Mouse (Mus musculus) layer of hippocampus, postnatal 14 days (tissue): ENCODE measurements around the gene Clec2d. TPM values are rescaled to one million over a fixed set of nuclear protein-coding genes. Genes with fewer than 3 reads are reported as not detected.
"Not testable (repeated sequence)": the region's sequence is repeated elsewhere in the genome, so short reads cannot be mapped to it uniquely, and the experiment has no call there.

ENCODE experiments used
- DNase-seq, 2 experiments: peaks; one replicate each; pipeline ENCODE4 v3.0.0; 2021 to 2022; ENCODE audit warnings: low spot score in 2 of 2, mixed read lengths in 1 of 2
- long read RNA-seq, 2 experiments: library from polyadenylated mRNA; stranded (forward); transcript quantifications; one replicate each; pipeline ENCODE4 v2.0.0; 2021
- total RNA-seq, 2 experiments: library from RNA; stranded (reverse); gene quantifications; 2 replicates each; pipeline ENCODE4 v1.2.3; 2021

Gene Clec2d
- 1 to 10 TPM; 6.9 to 7.6 TPM for total RNA-seq
- long read RNA-seq, experiment 1 = 0 reads
- long read RNA-seq, experiment 2 = 0 reads

DNA sequence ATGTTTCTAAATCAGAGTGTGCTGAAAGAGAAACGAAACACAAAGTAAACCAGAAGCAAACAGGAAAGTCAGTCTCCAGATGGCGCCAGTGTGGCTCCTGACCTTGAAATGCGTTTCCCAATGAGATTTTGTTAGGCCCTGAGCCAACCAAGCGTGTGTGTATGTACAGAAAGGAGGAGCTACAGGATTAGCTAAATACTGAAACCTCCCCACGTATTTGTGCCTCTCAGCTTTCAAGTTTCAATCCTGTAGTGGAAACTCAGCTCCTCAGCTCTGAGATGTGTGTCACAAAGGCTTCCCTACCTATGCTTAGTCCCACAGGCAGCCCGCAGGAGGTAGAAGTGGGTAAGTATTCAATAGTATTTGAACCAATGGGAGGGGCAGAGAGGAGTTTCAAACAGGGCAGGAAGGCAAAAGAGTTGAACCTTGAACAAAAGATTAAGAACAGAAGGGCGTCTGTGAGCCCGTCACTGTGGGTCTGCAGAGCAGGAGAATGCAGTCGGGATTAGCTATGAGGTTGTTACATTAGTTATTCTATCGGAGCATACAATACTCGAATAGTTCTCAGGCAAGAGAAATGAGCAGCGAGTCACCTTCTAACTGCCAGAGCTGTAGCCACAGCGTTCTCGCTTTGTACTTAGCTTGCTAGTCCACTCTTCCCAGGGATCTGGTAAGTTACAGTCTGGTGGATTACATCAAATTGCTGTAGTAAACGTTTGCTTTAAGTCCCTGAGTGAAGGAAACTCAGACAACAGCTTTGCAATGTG lies at the start of gene Clec2d:
TSS of gene Clec2d (plus strand) at position 213 of the 767 bp plus-strand sequence.
- peak; percentile 28 to 52 for DNase-seq

GRCm38 (mm10) chr6:129132604-129133341 lies 47.6 kb upstream of the Clec2d start:
- DNase-seq = no peak

DNA sequence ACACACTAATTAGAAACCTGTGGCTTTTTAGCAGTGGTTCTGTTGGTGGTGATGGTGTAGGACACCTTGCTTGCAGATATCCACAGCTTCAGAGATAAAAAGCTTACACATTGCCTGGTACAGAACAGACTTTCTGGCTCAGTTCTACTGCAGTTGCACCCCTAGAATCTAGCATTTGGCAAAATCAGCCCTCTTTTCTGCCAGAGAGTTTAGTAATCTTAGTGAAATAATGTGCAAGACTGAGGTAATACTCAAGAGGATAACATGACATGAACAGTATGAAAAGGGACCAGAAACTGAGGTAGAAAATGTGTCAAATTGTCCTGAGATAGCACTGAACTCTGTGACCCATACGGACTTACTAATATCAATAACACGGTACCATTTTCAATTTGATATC lies 33.6 kb upstream of the Clec2d start:
- peak in 1 of 2 experiments; percentile 4 for DNase-seq

- DNase-seq = no peak
Observed at GRCm38 (mm10) chr6:129160103-129160502, 20.3 kb upstream of the Clec2d start.

- DNase-seq = no peak
Observed at GRCm38 (mm10) chr6:129161136-129161535, 19.3 kb upstream of the Clec2d start.

DNA sequence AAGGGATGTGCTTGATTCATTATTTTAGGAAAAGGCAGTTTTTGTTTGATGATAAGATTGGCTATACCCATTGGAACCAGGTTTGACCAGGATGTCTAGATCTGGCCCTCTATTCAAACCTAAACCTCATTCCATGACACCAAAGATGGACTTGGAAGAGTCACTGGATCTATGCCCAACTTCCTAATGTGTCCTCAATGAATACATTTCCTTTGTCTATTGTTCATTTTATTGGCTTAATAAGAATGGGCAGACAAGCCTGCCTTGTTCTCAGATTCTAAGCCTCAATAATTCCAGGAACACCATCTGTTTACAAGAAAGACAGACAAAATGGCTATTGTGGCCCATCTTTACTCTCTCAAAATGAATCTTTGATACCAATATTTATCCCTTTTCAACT lies 18.5 kb upstream of the Clec2d start:
- DNase-seq = no peak

GRCm38 (mm10) chr6:129162587-129163159 lies 17.7 kb upstream of the Clec2d start:
- no peak for DNase-seq

GRCm38 (mm10) chr6:129163606-129164005 lies 16.8 kb upstream of the Clec2d start:
- DNase-seq = no peak

DNA sequence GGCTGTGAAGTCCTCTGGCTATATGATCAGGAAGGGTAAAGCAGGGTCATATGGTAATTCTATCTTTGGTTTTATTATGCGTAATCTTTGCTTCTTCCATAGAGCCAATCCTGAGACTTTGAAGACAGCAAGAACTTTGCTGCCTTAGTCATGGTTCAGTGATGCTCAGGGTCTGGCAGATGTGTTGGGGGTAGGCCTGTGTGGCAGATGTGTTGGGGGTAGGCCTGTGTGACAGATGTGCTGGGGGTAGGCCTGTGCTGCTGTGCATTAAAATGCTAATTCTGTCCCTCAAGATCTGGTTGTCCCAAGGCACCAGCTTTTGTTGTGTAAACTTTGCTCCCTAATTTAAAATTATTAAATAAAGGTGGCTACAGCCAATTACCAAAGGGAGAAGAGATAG lies 9.5 kb upstream of the Clec2d start:
- no peak for DNase-seq

GRCm38 (mm10) chr6:129171675-129172074 lies 8.7 kb upstream of the Clec2d start:
- no peak for DNase-seq

- DNase-seq = no peak
Observed at GRCm38 (mm10) chr6:129174836-129175235, 5.6 kb upstream of the Clec2d start.

- DNase-seq = no peak
Observed at GRCm38 (mm10) chr6:129175612-129176011, 4.8 kb upstream of the Clec2d start.

DNA sequence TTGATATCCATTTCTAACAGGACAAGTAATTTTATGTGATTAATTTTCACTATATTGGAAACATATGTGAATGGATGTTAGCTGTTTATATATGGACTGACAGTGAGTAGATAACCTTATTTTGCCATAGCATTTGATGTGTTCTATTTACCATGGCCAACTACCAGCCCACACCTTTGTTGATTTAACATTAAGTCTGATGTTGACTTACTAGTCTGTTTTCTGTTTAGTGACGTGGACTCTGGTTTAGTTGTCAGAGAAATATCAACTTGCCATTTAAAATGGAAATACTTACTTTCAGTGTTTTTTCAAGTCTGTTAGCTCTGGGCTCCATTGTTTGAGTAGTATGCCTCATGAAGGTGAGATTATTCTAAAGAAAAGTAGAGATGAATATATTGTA lies 3.8 kb upstream of the Clec2d start:
- DNase-seq = no peak

- DNase-seq = no peak
Observed at GRCm38 (mm10) chr6:129179281-129179680, 1.1 kb upstream of the Clec2d start.

DNA sequence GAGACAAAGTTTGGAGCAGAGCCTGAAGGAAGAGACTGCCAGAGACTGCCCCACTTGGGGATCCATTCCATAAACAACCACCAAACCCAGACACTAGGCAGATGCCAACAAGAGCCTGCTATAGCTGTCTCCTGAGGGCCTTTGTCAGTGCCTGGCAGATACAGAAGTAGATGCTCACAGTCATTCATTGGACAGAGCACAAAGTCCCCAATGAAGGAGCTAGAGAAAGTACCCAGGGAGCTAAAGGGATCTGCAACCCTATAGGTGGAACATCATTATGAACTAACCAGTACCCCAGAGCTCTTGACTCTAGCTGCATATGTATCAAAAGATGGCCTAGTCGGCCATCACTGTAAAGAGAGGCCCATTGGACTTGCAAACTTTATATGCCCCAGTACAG lies 584 bp upstream of the Clec2d start:
- not testable (repeated sequence) for DNase-seq

GRCm38 (mm10) chr6:129181249-129181648 lies 834 bp downstream of the Clec2d start:
- no peak for DNase-seq

DNA sequence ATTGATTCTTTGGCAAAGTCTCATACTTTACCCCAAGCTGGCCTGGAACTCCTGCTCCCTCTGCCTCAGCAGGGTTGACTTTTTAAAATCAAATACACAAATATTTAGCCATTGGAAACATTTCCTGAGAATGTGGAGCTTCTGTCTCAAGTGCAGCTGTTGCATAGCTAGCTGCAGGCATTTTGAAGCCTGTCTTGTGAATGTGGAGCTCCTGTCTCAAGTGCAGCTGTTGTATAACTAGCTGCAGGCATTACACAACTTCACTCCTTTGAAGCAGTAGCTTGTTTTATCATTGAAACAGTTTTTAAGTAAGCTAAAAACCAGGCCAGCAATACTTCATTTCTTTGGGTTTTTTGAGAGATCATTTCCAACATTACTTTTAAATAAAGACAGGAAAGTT lies 1.3 kb downstream of the Clec2d start:
- peak in 1 of 2 experiments; percentile 1 for DNase-seq

DNA sequence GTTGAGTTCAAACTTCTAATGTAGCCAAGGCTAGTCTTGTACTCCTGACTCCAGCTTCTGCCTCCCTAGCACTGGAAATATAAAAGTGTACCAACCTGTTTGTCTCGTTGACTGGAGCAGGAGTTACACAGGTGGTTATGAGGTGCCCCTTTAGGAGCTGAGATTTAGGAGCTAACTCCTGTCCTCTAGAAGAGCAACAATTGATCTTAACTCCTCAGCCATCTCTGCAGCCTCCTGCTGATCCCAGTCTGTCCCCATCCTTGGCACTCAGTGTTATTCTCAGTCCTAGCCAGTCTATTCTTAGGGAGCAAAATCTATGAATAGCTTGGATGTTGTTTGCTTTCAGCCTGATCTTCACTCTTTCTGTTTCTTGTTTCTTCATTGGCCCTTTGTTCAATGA lies 2.1 kb downstream of the Clec2d start:
- DNase-seq = no peak

- not testable (repeated sequence) for DNase-seq
Observed at GRCm38 (mm10) chr6:129184001-129184400, 3.6 kb downstream of the Clec2d start.

GRCm38 (mm10) chr6:129184788-129185187 lies 4.4 kb downstream of the Clec2d start:
- no peak for DNase-seq

GRCm38 (mm10) chr6:129186022-129186421 lies 5.6 kb downstream of the Clec2d start:
- no peak for DNase-seq
